Mouse (Mus musculus) liver, embryonic 16.5 days (tissue): Measurements from ENCODE around the gene Myo9b. TPM values are rescaled to one million over a fixed set of nuclear protein-coding genes. Genes with fewer than 3 reads are reported as not detected.

Source experiments
- polyA plus RNA-seq: library from polyadenylated mRNA; unstranded; fragments of >200 nt; fragmentation: Nextera tagmentation; extraction: Ambion mirVana; gene quantifications from 2 replicates; pipeline ENCODE4 v1.2.1, GENCODE M21; 2015

Gene Myo9b
- polyA plus RNA-seq, 1 experiment from 2014 or later, result 7.8 TPM

Other genes starting within 250 kb of the Myo9b start
- gene Haus8, start 220 bp downstream of the Myo9b start, polyA plus RNA-seq, result 42.8 and 47.1 TPM in 2 replicates
- gene Use1, start 94.1 kb downstream of the Myo9b start, polyA plus RNA-seq, result 40.7 and 41.2 TPM in 2 replicates
- 3.9 and 4.7 TPM in 2 replicates for gene Ocel1, start 98.6 kb downstream of the Myo9b start, polyA plus RNA-seq
- gene Nr2f6, start 109.2 kb downstream of the Myo9b start, polyA plus RNA-seq, result 13.9 and 17.2 TPM in 2 replicates
- gene Ushbp1, start 123.1 kb downstream of the Myo9b start, polyA plus RNA-seq, result 4.2 and 4.3 TPM in 2 replicates
- gene Babam1, start 124.1 kb downstream of the Myo9b start, polyA plus RNA-seq, result 46.6 and 48.2 TPM in 2 replicates
- gene Ankle1, start 133.3 kb downstream of the Myo9b start, polyA plus RNA-seq, result 39.8 and 48.1 TPM in 2 replicates
- gene Abhd8, start 190.9 kb downstream of the Myo9b start, polyA plus RNA-seq, result 5.0 and 5.7 TPM in 2 replicates
- gene Mrpl34, start 192.2 kb downstream of the Myo9b start, polyA plus RNA-seq, result 87.3 and 88.6 TPM in 2 replicates
- 32.1 and 32.8 TPM in 2 replicates for gene Dda1, start 196.5 kb downstream of the Myo9b start, polyA plus RNA-seq
- gene Ano8, start 213.2 kb downstream of the Myo9b start, polyA plus RNA-seq, result 0.07 and 0.14 TPM in 2 replicates
- 5.3 and 5.4 TPM in 2 replicates for gene Gtpbp3, start 215.4 kb downstream of the Myo9b start, polyA plus RNA-seq
- 18.2 and 20.3 TPM in 2 replicates for gene Plvap, start 239.0 kb downstream of the Myo9b start, polyA plus RNA-seq